Mouse (Mus musculus) C2C12 (cell line): ENCODE measurements around the gene Csrp1. TPM values are rescaled to one million over a fixed set of nuclear protein-coding genes. Genes with fewer than 3 reads are reported as not detected.

ENCODE experiments used
- H3K27me3 ChIP-seq: one replicate; pipeline ENCODE4 v1.6.1; 2011; ENCODE audit not compliant: control insufficient read depth, insufficient read depth, insufficient read length
- H3K36me3 ChIP-seq: one replicate; pipeline ENCODE4 v1.6.1; 2011; ENCODE audit not compliant: control insufficient read depth, insufficient read depth
- H3K4me3 ChIP-seq: one replicate; pipeline ENCODE4 v1.5.1; 2011; ENCODE audit warnings: mild to moderate bottlenecking, control low read depth; ENCODE audit not compliant: poor library complexity, insufficient read depth, severe bottlenecking
- H3K79me2 ChIP-seq: one replicate; pipeline ENCODE4 v1.6.1; 2011; ENCODE audit not compliant: control insufficient read depth, insufficient read depth
- H3K79me3 ChIP-seq: one replicate; pipeline ENCODE4 v1.6.1; 2011; ENCODE audit warnings: low read depth, control low read depth
- H3ac ChIP-seq: one replicate; pipeline ENCODE3; 2011; ENCODE audit warnings: low read depth; ENCODE audit not compliant: control insufficient read depth, insufficient read length
- CEBPB ChIP-seq: IDR thresholded peaks from one replicate; pipeline ENCODE4 v1.6.1; 2011; ENCODE audit warnings: low read depth, mild to moderate bottlenecking, control low read depth, moderate library complexity
- CTCF ChIP-seq: IDR thresholded peaks from one replicate; pipeline ENCODE4 v1.5.1; 2011; ENCODE audit not compliant: control insufficient read depth, insufficient read depth, insufficient read length
- FOSL1 ChIP-seq: IDR thresholded peaks from one replicate; pipeline ENCODE4 v1.8.0; 2011; ENCODE audit warnings: mild to moderate bottlenecking, low read length; ENCODE audit not compliant: poor library complexity, insufficient read depth, severe bottlenecking
- MAX ChIP-seq: IDR thresholded peaks from one replicate; pipeline ENCODE4 v1.6.1; 2011; ENCODE audit warnings: mild to moderate bottlenecking, control low read depth
- MYOD1 ChIP-seq: IDR thresholded peaks from one replicate; pipeline ENCODE4 v1.6.1; 2011; ENCODE audit warnings: low read depth; ENCODE audit not compliant: control insufficient read depth, insufficient read length
- MYOG ChIP-seq: IDR thresholded peaks from one replicate; pipeline ENCODE4 v1.6.1; 2011; ENCODE audit not compliant: control insufficient read depth, insufficient read length; ENCODE audit errors: extremely low read depth
- USF1 ChIP-seq: IDR thresholded peaks from one replicate; pipeline ENCODE4 v1.6.1; 2011; ENCODE audit warnings: low read depth, mild to moderate bottlenecking, control low read depth, moderate library complexity
- polyA plus RNA-seq: library from polyadenylated mRNA; unstranded; fragments of >200 nt; fragmentation: generic; extraction: Trizol; gene quantifications from one replicate; pipeline ENCODE4 v1.2.1, GENCODE M21; 2012; ENCODE audit warnings: missing spikeins

Gene Csrp1
- polyA plus RNA-seq, 1 experiment: 427 TPM

DNA sequence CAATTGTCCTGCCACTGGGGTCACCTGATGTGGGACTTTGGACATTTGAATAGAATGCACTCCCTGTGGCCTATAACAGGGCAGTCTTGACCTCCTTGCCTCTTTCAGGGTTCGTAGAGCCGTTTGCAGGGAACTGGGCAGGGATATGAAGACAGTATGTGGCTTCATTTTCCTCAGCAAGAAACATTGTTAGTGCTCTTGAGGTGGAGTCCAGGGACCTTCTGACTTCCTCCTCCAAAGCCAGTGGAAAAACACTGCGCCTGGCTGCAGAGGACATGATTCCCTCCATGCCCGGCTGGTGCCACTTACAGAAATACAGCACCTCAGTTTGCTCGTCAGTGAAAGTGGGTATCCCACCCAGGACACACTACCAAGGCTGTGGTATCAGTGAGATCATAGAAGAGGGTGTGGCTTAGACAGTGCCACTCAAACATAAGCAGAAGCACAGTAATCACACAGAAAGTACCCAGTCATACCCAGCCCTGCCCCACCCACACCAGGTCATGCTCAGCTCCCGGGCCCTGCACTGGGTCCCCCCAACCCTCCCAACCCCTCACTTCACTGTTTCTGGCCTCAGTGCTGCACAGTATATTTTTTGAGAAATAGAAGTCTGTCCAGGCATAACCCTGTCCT is 29.0 kb upstream of the Csrp1 start:
- H3ac ChIP-seq: peak overlapping the region; percentile 9

GRCm38 (mm10) chr1:135691417-135691815 is 28.4 kb upstream of the Csrp1 start:
- no peaks in the 10 kb centered on the region for H3K27me3 ChIP-seq
- H3ac ChIP-seq: peak overlapping the region; percentile 9
- no peak overlapping the region for H3K4me3 ChIP-seq
- no peaks in the 10 kb centered on the region for H3K36me3 ChIP-seq
- H3K79me2 ChIP-seq: peaks cover 35% of the 10 kb centered on the region
- TF ChIP-seq MYOG (no peak), FOSL1 (no peak), USF1 (no peak), MAX (no peak), CTCF (no peak), MYOD1 (no peak), CEBPB (no peak)
- peaks cover 15% of the 10 kb centered on the region for H3K79me3 ChIP-seq

More for the DNA sequence above, 29.0 kb upstream of the Csrp1 start:
- no peak for TF ChIP-seq FOSL1
- no peak for TF ChIP-seq CTCF
- TF ChIP-seq USF1: no peak
- TF ChIP-seq MAX: no peak
- TF ChIP-seq CEBPB: no peak
- TF ChIP-seq MYOD1: no peak
- TF ChIP-seq MYOG: no peak
- Histone ChIP-seq H3K79me2 (peaks cover 40% of the 10 kb centered on the region), H3K27me3 (no peaks in the 10 kb centered on the region), H3K4me3 (no peak overlapping the region), H3K36me3 (no peaks in the 10 kb centered on the region), H3K79me3 (peaks cover 20% of the 10 kb centered on the region)

GRCm38 (mm10) chr1:135694181-135694580 is 25.7 kb upstream of the Csrp1 start:
- Histone ChIP-seq H3K4me3 (no peak overlapping the region), H3K79me3 (peaks cover 2% of the 10 kb centered on the region)

DNA sequence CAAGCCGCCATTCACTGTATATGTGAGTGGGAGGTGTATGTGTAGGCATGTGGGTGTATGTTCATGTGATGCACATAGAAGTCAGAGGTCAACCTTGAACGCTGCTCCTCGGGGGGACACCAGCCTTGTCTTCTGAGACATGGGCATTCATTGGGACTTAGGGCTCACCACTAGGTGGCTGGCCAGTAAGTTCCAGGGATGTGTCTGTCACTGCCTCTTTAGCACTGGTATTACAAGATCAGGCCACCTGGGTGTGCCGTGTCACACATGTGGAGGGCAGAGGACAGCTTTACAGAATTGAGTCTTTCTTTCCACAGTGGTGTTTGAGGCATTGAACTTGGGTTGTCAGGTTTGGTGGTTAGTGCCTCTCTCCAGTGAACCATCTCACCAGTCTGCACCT is 22.4 kb upstream of the Csrp1 start:
- no peaks in the 10 kb centered on the region for H3K79me2 ChIP-seq
- no peak overlapping the region for H3K4me3 ChIP-seq
- H3K27me3 ChIP-seq: no peaks in the 10 kb centered on the region
- no peaks in the 10 kb centered on the region for H3K79me3 ChIP-seq
- TF ChIP-seq MYOD1 (no peak), MAX (no peak), USF1 (no peak), FOSL1 (no peak), CTCF (no peak), MYOG (no peak)
- H3K36me3 ChIP-seq: no peaks in the 10 kb centered on the region
- no peak overlapping the region for H3ac ChIP-seq

More at GRCm38 (mm10) chr1:135694181-135694580, 25.7 kb upstream of the Csrp1 start:
- no peak for TF ChIP-seq CTCF
- TF ChIP-seq USF1: no peak
- TF ChIP-seq FOSL1: no peak
- TF ChIP-seq MYOD1: no peak
- no peak for TF ChIP-seq CEBPB
- no peak for TF ChIP-seq MAX
- TF ChIP-seq MYOG: no peak
- H3ac ChIP-seq: no peak overlapping the region
- H3K79me2 ChIP-seq: peaks cover 11% of the 10 kb centered on the region
- H3K36me3 ChIP-seq: no peaks in the 10 kb centered on the region
- no peaks in the 10 kb centered on the region for H3K27me3 ChIP-seq

DNA sequence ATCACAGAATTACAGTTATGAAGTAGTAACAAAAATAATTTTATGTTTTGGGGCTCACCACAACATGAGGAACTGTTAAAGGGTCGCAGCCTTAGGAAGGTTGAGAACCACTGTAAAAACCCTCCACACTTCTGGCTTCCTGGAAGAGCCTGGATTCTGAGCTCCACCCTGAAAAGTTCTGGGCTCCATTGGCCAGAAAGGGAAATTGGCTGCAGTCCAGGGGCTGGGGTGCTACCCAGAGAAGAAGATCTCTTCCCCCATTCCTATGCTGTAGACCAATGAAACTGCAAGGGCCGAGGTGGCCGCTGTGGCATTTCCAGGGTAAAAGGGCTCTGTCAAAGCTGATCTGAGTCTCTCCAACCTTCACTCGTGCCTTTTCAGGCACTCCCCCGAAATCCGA is 21.8 kb upstream of the Csrp1 start:
- no peaks in the 10 kb centered on the region for H3K36me3 ChIP-seq
- no peak overlapping the region for H3K4me3 ChIP-seq
- no peaks in the 10 kb centered on the region for H3K79me3 ChIP-seq
- no peak for TF ChIP-seq MYOD1
- TF ChIP-seq MAX: no peak
- no peak for TF ChIP-seq USF1
- no peak for TF ChIP-seq MYOG
- TF ChIP-seq CTCF: no peak
- TF ChIP-seq CEBPB: no peak
- no peak for TF ChIP-seq FOSL1
- H3ac ChIP-seq: no peak overlapping the region
- no peaks in the 10 kb centered on the region for H3K79me2 ChIP-seq
- H3K27me3 ChIP-seq: no peaks in the 10 kb centered on the region

- Histone ChIP-seq H3K4me3 (no peak overlapping the region), H3K79me2 (no peaks in the 10 kb centered on the region), H3K27me3 (no peaks in the 10 kb centered on the region), H3K36me3 (no peaks in the 10 kb centered on the region), H3K79me3 (no peaks in the 10 kb centered on the region), H3ac (peak overlapping the region; percentile 34)
- peak; percentile 98 for TF ChIP-seq MYOD1
- no peak for TF ChIP-seq MYOG
Observed at GRCm38 (mm10) chr1:135698451-135698921, 21.4 kb upstream of the Csrp1 start.
